Mouse (Mus musculus): ENCODE measurements at regions not wholly inside any gene's neighbourhood (a gene's known extent, or its start where the extent isn't known, plus 50 kb on each side); places are given as distances from the start of the nearest gene placed in this dataset.

- DNase-seq = no peak
Measured at GRCm38 (mm10) chr12:71370091-71370490, 60.4 kb downstream of the Dact1 start.

DNA sequence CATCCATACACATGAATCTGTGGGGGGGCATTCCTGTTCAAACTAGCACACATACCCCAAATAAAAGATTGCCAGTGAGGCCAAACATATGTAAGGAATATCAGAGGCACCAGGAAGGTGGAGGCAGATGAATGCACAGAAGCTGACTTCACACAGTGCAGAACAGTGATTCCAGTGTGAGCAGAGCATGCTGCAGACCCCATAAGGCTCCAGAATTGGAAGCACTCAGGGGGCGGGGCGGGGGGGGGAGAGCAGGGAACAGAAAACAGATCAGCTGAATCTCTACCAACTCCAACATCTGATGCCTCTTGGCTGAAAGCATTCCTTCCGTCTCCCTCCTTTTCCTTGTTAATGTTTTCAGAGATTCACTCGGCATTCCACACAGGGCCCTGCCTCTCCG lies 62.3 kb downstream of the Dact1 start:
- DNase-seq = no peak

DNA sequence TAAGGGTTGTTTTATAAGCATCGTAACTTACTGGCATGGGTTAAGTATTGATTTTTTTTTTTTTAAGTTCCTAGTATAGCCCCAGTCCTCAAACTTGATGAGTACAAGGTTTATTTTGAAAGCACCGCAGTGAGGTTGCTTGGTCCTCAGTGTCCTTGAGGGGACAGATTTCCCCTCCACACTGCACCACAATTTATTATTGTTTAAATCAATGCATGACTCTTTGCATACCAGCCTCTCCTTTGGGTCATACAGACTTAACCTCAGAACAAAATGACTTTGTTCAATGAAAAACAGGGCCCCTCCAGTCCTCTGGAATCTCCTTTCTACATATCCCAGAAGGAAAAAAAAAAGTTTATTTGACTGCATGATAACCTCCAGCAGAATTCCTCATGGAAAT lies 63.9 kb downstream of the Dact1 start:
- DNase-seq = no peak

DNA sequence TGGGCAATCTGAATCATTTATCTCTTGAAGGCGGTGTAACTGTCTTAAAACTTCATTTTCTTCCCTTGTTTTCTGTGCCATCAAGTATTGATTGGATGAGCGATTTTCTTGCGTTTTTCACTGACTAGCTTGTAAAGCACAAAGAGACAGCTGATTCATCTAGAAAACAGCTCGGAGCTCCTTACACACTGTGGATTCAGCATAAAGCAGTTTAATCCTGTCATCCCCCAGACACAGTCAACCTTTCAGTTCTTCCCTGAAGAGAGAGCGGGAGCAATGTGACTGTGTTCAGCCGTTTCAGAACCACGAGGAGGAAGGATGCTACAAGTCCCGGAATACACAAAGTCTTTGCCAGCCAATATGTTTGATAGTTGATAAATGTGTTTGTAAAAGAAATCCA lies 66.8 kb downstream of the Dact1 start:
- DNase-seq = no peak

DNA sequence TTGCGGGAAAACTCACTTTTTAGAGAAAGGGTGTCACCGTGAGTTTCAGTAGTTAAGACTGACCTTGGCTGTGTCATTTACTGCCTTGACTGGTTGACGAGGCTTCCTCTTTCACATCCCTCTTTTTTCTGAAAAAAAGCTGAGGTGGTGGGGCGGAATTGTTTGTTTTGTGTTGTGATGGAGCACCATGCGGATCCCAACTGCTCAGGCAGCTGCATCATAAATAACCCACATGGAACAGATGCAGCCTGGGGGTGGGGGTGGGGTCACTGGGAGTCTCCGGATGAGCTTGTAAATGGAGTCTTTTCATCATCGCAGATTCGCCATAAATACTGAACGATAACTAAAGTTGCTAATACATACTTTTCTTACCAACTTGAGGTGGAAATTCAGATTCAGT lies 67.3 kb downstream of the Dact1 start:
- DNase-seq = no peak

- DNase-seq = no peak
Measured at GRCm38 (mm10) chr12:71379626-71380423, 70.1 kb downstream of the Dact1 start.

DNA sequence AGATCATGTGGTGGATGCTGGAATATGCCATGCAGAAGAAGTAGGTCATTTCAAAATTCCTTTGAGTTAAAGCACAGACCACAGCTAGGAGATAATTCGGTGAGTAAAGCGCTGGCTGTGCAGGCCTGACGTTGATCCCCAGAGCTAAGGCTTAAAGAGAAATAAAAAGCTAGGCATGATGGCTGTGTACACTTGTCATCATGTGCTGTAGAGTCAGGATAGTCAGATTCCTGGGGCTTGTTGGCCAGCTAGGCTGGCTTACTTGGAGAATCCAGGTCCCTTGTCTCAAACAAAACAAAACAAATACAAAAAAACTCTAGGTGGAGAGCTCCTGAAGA lies 70.7 kb downstream of the Dact1 start:
- no peak for DNase-seq

- no peak for DNase-seq
Measured at GRCm38 (mm10) chr12:71386251-71386650, 76.6 kb downstream of the Dact1 start.

- no peak for DNase-seq
Measured at GRCm38 (mm10) chr12:71391481-71391880, 81.8 kb downstream of the Dact1 start.

DNA sequence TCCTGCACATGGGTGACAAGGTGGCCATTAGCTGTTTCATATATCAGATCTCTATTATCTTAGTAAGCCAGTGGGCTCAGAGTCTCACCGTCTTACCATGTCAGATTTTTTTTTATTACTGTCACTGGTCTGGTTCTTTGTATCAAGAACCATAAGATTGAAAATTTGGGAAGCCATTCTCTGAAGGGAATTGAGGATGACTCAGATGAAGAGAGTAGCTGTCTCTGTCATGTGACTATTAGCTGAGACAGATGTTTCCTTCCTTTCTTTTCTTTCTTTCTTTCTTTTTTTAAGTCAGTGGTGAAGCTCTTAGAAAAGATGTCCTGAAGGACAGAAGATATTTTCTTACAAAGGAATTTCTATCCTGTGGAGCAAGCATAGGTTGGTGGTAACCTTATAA lies 84.1 kb downstream of the Dact1 start:
- DNase-seq = no peak

GRCm38 (mm10) chr12:71397456-71397855 lies 87.8 kb downstream of the Dact1 start:
- no peak for DNase-seq

GRCm38 (mm10) chr12:71398701-71399100 lies 89.0 kb downstream of the Dact1 start:
- DNase-seq = no peak

DNA sequence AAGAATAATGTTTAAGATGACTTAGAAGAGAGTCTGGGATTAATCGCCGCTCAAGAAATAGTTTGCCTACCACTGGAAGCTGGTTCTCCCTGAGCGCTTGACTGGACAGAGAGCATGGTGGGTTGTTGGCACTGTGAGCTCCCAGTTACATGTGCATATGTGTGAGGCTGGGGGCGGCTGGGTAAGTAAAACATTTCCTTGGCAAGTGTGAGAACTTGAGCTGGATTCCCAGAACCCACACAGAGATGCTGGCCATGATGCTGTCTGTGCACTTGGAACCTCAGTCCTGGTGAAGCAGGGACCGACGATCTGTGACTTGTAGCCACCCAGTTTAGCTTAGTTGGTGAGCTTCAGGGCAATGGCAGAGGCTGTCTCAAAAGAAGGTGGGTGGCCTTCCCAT lies 90.5 kb downstream of the Dact1 start:
- no peak for DNase-seq

DNA sequence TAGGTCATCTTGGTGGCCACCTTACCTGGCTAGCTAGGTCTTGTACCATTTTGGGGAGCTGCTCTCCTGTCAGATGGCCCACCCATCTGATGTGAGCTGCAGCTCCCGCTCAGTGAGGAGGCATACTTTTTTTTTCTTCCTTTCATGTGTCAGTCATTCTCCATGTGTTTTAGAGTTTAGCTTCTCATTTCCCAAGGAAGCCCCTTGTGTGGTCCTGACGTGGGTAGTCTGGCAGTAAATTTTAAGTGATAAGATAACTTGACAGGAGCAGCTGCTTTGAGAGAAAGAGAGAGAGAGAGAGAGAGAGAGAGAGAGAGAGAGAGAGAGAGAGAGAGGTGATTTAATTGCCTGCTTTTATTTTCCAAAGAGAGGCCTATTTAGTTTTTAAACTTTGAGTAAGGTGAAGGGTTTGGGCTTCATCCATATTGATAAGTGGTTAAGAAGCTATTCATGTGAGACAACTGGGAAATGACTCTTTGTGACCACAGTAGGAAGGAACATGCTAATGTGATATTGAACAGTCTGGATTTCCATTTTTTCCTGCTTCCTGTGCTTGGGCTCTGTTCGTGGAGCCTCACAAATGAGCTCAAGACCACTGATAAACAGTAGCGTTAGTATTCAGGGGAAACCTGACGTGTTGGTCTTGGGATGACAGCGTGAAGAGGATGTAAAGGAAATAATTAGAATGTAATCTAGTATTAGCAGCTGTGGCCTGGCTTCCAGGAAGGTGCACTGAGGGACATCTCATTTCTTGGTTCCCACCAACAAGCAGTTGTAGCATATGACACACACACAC lies 92.1 kb downstream of the Dact1 start:
- no peak for DNase-seq

- no peak for DNase-seq
Measured at GRCm38 (mm10) chr12:71407294-71407693, 97.6 kb downstream of the Dact1 start.

DNA sequence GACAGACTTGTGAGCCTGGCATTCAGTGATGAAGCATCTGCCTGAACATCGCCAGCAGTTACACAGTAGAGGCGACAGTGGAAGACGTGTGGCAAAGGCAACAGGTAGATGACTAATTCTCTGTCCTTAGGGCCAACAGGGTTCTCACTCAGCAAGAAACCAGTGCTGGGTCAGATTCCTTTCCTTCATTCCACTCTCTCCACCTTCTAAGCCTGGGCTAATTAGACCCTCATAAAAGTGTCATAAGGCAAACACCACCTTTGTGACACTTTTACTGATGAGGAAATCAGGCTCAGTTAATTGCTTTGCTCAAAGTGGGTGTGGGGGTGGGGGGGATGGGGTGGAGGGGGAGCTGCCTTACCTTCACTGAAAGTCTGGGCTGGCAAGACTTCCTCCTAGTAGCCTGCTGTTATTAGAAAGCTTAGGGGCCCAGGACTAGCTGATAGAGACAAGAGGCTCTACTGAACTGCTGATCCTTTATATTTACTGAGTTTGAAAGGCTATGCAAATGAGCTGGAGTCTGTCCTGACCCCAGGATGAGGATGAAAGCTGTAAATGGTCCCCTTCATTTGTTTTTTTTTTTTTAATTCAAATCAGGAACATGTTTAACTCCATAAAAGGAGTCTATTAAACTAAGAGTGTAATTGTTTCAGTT lies 98.8 kb downstream of the Dact1 start:
- no peak for DNase-seq

DNA sequence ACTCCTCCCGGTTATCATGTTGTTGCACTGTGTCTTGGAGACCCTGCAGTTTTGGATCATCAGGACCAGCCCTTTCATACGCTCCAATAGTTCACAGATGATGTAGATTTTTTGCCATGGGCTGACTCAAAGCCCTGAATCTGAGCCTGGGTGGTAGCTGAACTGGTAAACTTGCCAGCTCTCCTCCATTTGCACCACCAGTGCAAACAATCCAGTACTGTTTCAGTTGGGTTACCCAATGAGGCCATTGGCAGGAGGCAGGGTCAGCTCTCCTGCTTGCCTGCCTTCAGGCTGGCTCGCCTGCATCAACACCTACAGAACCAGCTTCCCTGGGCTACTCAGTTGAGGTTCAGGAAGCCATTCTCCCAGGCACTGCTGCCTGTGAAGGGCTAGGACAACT lies 102.6 kb downstream of the Dact1 start:
- no peak for DNase-seq

- no peak for DNase-seq
Measured at GRCm38 (mm10) chr12:71416968-71417367, 107.3 kb downstream of the Dact1 start.

DNA sequence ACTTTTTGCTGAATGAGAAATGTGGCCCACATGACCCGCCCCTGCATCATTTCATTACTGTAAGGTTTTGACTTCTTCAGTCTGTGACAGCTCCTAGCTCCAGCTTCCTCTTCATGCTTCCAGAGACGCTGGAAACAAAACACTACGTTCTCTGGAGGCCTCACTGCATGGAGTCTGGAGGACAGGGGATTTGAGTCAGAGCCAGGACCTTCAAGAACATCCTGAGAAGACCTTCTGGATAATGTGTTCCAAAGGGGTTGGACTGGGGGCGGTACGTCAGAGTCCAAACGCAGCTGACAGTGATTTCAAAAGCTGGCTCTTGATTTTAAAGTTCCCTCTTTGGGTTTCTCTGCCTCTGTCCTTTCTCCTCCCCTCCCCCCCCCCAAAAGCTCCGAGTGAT lies 108.5 kb downstream of the Dact1 start:
- no peak for DNase-seq

- DNase-seq = no peak
Measured at GRCm38 (mm10) chr12:71419161-71419560, 109.5 kb downstream of the Dact1 start.

GRCm38 (mm10) chr12:71426023-71426719 lies 116.5 kb downstream of the Dact1 start:
- DNase-seq = no peak

DNA sequence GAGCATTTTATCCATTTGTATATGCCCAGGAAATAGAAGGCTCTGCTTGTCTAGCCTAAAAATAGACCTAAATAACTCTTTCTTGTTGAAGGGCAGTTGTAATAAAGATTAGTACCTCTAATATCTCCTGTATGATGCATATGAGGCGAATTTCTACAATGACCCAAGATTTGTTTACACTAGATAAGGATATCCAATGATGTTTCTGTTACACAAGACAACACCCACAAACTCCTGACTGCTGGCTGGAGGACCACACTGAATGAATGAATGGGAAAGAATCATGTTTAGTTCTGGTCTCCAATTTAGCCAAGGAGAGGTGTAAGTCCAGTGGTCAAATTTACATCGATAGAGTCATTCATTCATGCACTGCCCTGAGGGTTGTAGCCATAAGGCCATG lies 118.3 kb downstream of the Dact1 start:
- no peak for DNase-seq
